Mouse (Mus musculus): ENCODE data around the gene Fbxl17. TPM values are rescaled to one million over a fixed set of nuclear protein-coding genes. Genes with fewer than 3 reads are reported as not detected.

Fbxl17 gene
- polyA plus RNA-seq, 1 experiment: 4.1 TPM

GRCm38 (mm10) chr17:63189274-63189673 is 310.5 kb downstream of the Fbxl17 start:
- 84% methylated on average over 8 of the region's 8 CpGs for WGBS
- no peak for DNase-seq (ENCODE audit: low read depth, low spot score)

GRCm38 (mm10) chr17:63185531-63185930 is 314.3 kb downstream of the Fbxl17 start:
- 58% methylated on average over 9 of the region's 9 CpGs for WGBS
- DNase-seq (ENCODE audit: low read depth, low spot score): no peak

GRCm38 (mm10) chr17:63184844-63185504 is 314.8 kb downstream of the Fbxl17 start:
- DNase-seq (ENCODE audit: low read depth, low spot score): no peak
- WGBS: 90% methylated on average over 10 of the region's 10 CpGs

- DNase-seq (ENCODE audit: low read depth, low spot score): no peak
- 57% methylated on average over 3 of the region's 3 CpGs for WGBS
Measured at GRCm38 (mm10) chr17:63183431-63183830, 316.4 kb downstream of the Fbxl17 start.

GRCm38 (mm10) chr17:63181661-63182060 is 318.2 kb downstream of the Fbxl17 start:
- WGBS: 83% methylated on average over 5 of the region's 5 CpGs

GRCm38 (mm10) chr17:63180042-63180441 is 319.8 kb downstream of the Fbxl17 start:
- peak; percentile 3 for DNase-seq (ENCODE audit: low read depth, low spot score)
- 33% methylated on average over 3 of the region's 3 CpGs for WGBS

More at GRCm38 (mm10) chr17:63181661-63182060, 318.2 kb downstream of the Fbxl17 start:
- no peak for DNase-seq (ENCODE audit: low read depth, low spot score)

- DNase-seq (ENCODE audit: low read depth, low spot score): no peak
- WGBS: 88% methylated on average over 2 of the region's 2 CpGs
Measured at GRCm38 (mm10) chr17:63178331-63178730, 321.5 kb downstream of the Fbxl17 start.

- 87% methylated on average over 5 of the region's 5 CpGs for WGBS
- no peak for DNase-seq (ENCODE audit: low read depth, low spot score)
Measured at GRCm38 (mm10) chr17:63176411-63176810, 323.4 kb downstream of the Fbxl17 start.

- 86% methylated on average over 1 of the region's 1 CpGs for WGBS
- no peak for DNase-seq (ENCODE audit: low read depth, low spot score)
Measured at GRCm38 (mm10) chr17:63172697-63173096, 327.1 kb downstream of the Fbxl17 start.

GRCm38 (mm10) chr17:63171890-63172491 is 327.8 kb downstream of the Fbxl17 start:
- no peak for DNase-seq (ENCODE audit: low read depth, low spot score)
- 65% methylated on average over 5 of the region's 5 CpGs for WGBS

GRCm38 (mm10) chr17:63171264-63171663 is 328.6 kb downstream of the Fbxl17 start:
- 55% methylated on average over 5 of the region's 5 CpGs for WGBS
- no peak for DNase-seq (ENCODE audit: low read depth, low spot score)

- WGBS: 80% methylated on average over 5 of the region's 5 CpGs
- DNase-seq (ENCODE audit: low read depth, low spot score): no peak
Measured at GRCm38 (mm10) chr17:63168019-63168788, 331.6 kb downstream of the Fbxl17 start.

GRCm38 (mm10) chr17:63167248-63167647 is 332.6 kb downstream of the Fbxl17 start:
- WGBS: 92% methylated on average over 3 of the region's 3 CpGs
- DNase-seq (ENCODE audit: low read depth, low spot score): no peak

GRCm38 (mm10) chr17:63166692-63167091 is 333.1 kb downstream of the Fbxl17 start:
- WGBS: 85% methylated on average over 3 of the region's 3 CpGs
- DNase-seq (ENCODE audit: low read depth, low spot score): no peak

- DNase-seq (ENCODE audit: low read depth, low spot score): no peak
- 92% methylated on average over 13 of the region's 13 CpGs for WGBS
Measured at GRCm38 (mm10) chr17:63165847-63166246, 334.0 kb downstream of the Fbxl17 start.

GRCm38 (mm10) chr17:63164289-63164688 is 335.5 kb downstream of the Fbxl17 start:
- DNase-seq (ENCODE audit: low read depth, low spot score): no peak
- 94% methylated on average over 1 of the region's 1 CpGs for WGBS

- DNase-seq (ENCODE audit: low read depth, low spot score): no peak
- WGBS: 77% methylated on average over 5 of the region's 5 CpGs
Measured at GRCm38 (mm10) chr17:63161953-63162352, 337.9 kb downstream of the Fbxl17 start.

- 78% methylated on average over 7 of the region's 7 CpGs for WGBS
- no peak for DNase-seq (ENCODE audit: low read depth, low spot score)
Measured at GRCm38 (mm10) chr17:63159196-63159595, 340.6 kb downstream of the Fbxl17 start.

- 84% methylated on average over 3 of the region's 3 CpGs for WGBS
- no peak for DNase-seq (ENCODE audit: low read depth, low spot score)
Measured at GRCm38 (mm10) chr17:63158436-63158835, 341.4 kb downstream of the Fbxl17 start.

GRCm38 (mm10) chr17:63157906-63158305 is 341.9 kb downstream of the Fbxl17 start:
- WGBS: 85% methylated on average over 6 of the region's 6 CpGs

GRCm38 (mm10) chr17:63157019-63157418 is 342.8 kb downstream of the Fbxl17 start:
- no peak for DNase-seq (ENCODE audit: low read depth, low spot score)
- WGBS: 97% methylated on average over 7 of the region's 7 CpGs

More at GRCm38 (mm10) chr17:63157906-63158305, 341.9 kb downstream of the Fbxl17 start:
- DNase-seq (ENCODE audit: low read depth, low spot score): no peak

Data from large intestine, adult 2 months (tissue).